Mouse (Mus musculus): ENCODE data around the gene Cplx3.

DNA sequence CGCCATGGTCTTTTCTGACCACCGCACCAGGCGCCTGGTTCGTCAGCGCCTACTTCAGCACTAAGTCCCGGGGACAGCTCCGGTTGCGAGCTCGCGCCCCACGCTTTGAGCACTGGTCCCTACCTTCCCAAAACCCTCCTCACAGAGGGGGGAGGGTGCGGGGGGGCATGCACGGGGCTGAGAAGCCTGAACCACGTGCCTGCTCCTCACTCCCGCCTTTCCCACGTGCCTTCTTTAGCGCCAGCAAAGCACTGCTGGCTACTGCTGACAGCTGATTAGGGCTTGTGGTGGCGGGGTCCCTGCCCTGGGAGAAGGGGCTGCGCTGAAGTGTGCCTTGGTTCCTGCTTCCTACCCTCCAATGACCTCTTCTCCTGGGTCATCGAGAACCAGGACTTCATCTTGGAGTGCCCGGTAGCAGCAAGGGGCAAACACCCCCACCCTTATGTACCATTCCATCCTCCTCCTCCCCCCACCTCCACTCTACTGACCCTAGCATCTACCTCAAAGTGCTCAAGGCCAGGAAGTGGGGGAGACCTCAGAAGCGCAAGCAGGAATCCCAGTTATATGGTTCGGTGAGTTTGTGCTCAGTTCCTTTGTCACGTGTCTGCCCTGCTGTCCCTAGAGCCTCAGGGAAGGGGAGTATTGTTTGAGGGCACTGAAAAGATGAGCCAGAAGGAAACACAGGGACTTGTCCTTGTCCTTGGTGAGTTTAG is at the start of gene Cplx3:
- no peak for TF ChIP-seq EP300 (IDR thresholded peaks at IDR 0.05; ENCODE audit: low read depth)
- no peak for TF ChIP-seq CTCF (IDR thresholded peaks at IDR 0.05; ENCODE audit: low read depth)
